19 mouse cellular contexts compared by ENCODE assay signal in the genomic region with DNA sequence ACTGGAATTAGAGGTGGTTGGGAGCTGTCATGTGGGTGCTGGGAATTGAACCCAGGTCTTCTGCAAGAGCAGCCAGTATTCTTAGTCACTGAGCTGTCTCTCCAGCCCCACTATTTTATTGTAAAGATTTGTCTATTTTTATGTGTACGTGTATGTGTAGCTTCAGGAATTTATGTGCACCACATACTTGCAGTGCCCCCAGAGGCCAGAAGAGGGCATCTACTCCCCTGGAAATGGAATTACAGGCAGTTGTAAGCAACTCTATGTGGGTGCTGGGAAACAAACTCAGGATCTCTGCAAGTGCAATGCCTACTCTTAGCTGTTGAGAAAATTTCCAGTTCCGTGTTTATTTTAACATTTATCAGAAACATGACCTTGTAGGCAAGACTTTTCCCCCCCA. TPM values are rescaled to one million over a fixed set of nuclear protein-coding genes. Genes with fewer than 3 reads are reported as not detected.
DNase-seq lines count a peak whose midpoint lies in the region; TF ChIP-seq lines count a peak whose summit lies in the region.
"Had no signal": no experiment of that assay in that cellular context is flagged by ENCODE, and none has a peak within 500 bp of the region (broad histone marks: within the 10 kb centered on the region; RNA-seq: fewer than 3 reads in every experiment).

No protein-coding gene starts in this region.

- H3K4me1 ChIP-seq in kidney, adult 2 months (ENCODE audit: control insufficient read depth, insufficient read depth, low read length), result no peaks in the 10 kb centered on the region

- no peak for TF ChIP-seq POLR2A in kidney, adult 2 months (IDR thresholded peaks at IDR 0.05; ENCODE audit: low read depth, low read length)

- H3K27me3 ChIP-seq in kidney, adult 2 months (replicated peaks; ENCODE audit: control insufficient read depth, insufficient read depth, low read length), result no peaks in the 10 kb centered on the region
- H3K27me3 ChIP-seq: kidney, embryonic 15.5 days had no signal

- no peak overlapping the region for H3K4me3 ChIP-seq in kidney, adult 2 months (ENCODE audit: insufficient read depth, low read depth, low read length)
- H3K4me3 ChIP-seq: embryonic facial prominence, embryonic 10.5 days; erythroblast, embryonic 14.5 days; kidney, embryonic 15.5 days had no signal

- DNase-seq in kidney, adult 2 months, result no peak
- no peak for DNase-seq in kidney, postnatal 4 days
- peak; percentile 32 for DNase-seq in thymus, postnatal 4 days
- no peak for DNase-seq in thymus, postnatal 36 days
- peak; percentile 53 for DNase-seq in ZHBTc4 (ENCODE audit: low read depth, low spot score)
- DNase-seq in cerebellum, adult 9-11 months, result no peak
- DNase-seq in urinary bladder, postnatal 4 days (ENCODE audit: low spot score in 2 of 2), result no peak
- DNase-seq: cerebellum, adult 11 months; cerebellum, postnatal 36 days; heart, postnatal 10 days; layer of hippocampus, adult 9-11 months; lung, postnatal 14 days; right cerebral cortex, adult 18-20 months; thymus, postnatal 25 days had no signal

- TF ChIP-seq CTCF in kidney, adult 2 months (conservative IDR thresholded peaks at IDR 0.05; ENCODE audit: insufficient read depth, insufficient read length, low read depth, low read length), result 0 out of 2 replicates have a peak, but pooled peaks have one; percentile 8

- no peaks in the 10 kb centered on the region for H3K36me3 ChIP-seq in kidney, adult 2 months (ENCODE audit: control insufficient read depth, insufficient read depth, low read length)
- H3K36me3 ChIP-seq: embryonic facial prominence, embryonic 10.5 days; G1E; kidney, embryonic 15.5 days had no signal

- no peak overlapping the region for H3K27ac ChIP-seq in kidney, adult 2 months (ENCODE audit: insufficient read depth, low read depth, low read length)
- H3K27ac ChIP-seq: embryonic facial prominence, embryonic 10.5 days; kidney, embryonic 15.5 days had no signal

- WGBS in kidney, adult 2 months, result 98% methylated on average over 2 of the region's 2 CpGs

RNA-seq across cellular contexts. Expression of gene Fam187b, which starts 22.9 kb away (rescaled TPM):
- 9.1 and 12.7 TPM in 2 replicates for polyA plus RNA-seq in kidney, adult 2 months (2012; rRNA removed)
- polyA plus RNA-seq: erythroblast, embryonic 14.5 days had no signal

RNA-seq across cellular contexts. Expression of gene Lsr, which starts 23.2 kb away (rescaled TPM):
- polyA plus RNA-seq in kidney, adult 2 months (2012; rRNA removed), result 60.7 and 70.2 TPM in 2 replicates
- polyA plus RNA-seq: G1E had no signal

RNA-seq across cellular contexts. Expression of gene Usf2, which starts 39.9 kb away (rescaled TPM):
- polyA plus RNA-seq in kidney, adult 2 months (2012; rRNA removed), result 118 and 124 TPM in 2 replicates

RNA-seq across cellular contexts. Expression of gene Fxyd5, which starts 45.8 kb away (rescaled TPM):
- 37.2 and 54.2 TPM in 2 replicates for polyA plus RNA-seq in kidney, adult 2 months (2012; rRNA removed)

RNA-seq across cellular contexts. Expression of gene Hamp, which starts 52.7 kb away (rescaled TPM):
- polyA plus RNA-seq in kidney, adult 2 months (2012; rRNA removed), result not detected in 2 replicates
- polyA plus RNA-seq: embryonic facial prominence, embryonic 10.5 days; erythroblast, embryonic 14.5 days; forebrain, embryonic 16.5 days; G1E; kidney, embryonic 15.5 days had no signal

Comparison
In these comparisons a context has a peak if more than half of its experiments do, and no peak if none do; other contexts are left out.
1. DNase-seq: peak in thymus, postnatal 4 days (single experiment) and ZHBTc4 (single experiment); none in kidney, adult 2 months (single experiment), kidney, postnatal 4 days (0 of 2), thymus, postnatal 36 days (0 of 2), cerebellum, adult 9-11 months (single experiment) and urinary bladder, postnatal 4 days (0 of 2).